Mouse (Mus musculus) spleen, adult 2 months (tissue): ENCODE results near the gene Dbndd2.

Experiments
- CTCF ChIP-seq: fragments of 200-500 bp; IDR thresholded peaks from 2 replicates; pipeline ENCODE4 v1.5.1; 2011; ENCODE audit warnings: mild to moderate bottlenecking, inconsistent platforms; ENCODE audit not compliant: insufficient read depth, insufficient read length, insufficient replicate concordance; ENCODE audit errors: extremely low read depth
- POLR2A ChIP-seq: fragments of 200-500 bp; IDR thresholded peaks from 2 replicates; pipeline ENCODE4 v1.6.1; 2011; ENCODE audit warnings: low read depth, low read length, inconsistent platforms

DNA sequence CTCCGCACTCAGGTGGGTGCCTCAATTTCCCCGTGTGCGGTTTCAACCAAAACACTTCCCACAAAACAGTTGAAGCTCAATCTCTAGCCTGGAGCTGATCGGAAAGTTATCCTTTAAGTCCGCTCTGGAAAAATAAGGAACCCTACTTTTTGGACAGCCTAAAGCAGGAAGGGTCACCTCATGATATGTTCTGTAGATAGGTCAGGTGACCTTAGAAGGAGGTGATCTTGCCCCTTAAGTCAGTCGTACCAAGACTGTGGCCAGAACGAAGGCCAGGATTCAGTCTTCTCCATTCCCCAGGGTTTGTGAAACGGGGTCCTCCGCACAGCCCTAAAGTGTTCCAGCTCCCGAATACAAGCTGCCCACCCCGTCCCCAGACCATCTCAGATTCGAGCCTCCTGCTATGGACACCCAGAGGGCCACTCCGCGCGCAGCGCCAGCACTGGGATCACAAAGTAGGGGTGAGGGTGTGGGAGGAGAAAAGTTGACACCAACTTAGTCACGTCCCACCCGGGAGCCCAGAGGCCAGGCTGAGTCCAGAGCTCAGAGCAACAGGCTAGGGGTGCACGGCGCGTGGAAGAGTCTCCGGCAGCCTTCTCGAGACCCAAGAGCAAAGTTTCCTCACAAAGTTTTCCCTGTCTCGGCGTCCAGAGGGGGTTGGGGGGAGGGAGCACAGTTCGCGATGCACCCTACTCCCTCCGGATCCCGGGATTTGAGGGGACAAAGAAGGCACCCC is 43.4 kb upstream of the Dbndd2 start:
- no peak for TF ChIP-seq CTCF
- TF ChIP-seq POLR2A, result no peak
